Mouse (Mus musculus): ENCODE measurements around the gene Tmsb10. TPM values are rescaled to one million over a fixed set of nuclear protein-coding genes. Genes with fewer than 3 reads are reported as not detected.

Tmsb10 gene
- total and polyA plus RNA-seq, 3 experiments: 31.7 to 91.3 TPM; not detected in 1

- Histone ChIP-seq H3K9me3 (replicated peaks; ENCODE audit: insufficient read depth, low read length) (no peaks in the 10 kb centered on the region), H3K36me3 (ENCODE audit: control insufficient read depth in 1 of 2, insufficient read depth in 2 of 2, low read length in 2 of 2) (no peaks in the 10 kb centered on the region), H3K9ac (ENCODE audit: control insufficient read depth, low read depth, low read length, poor library complexity, severe bottlenecking) (no peak overlapping the region), H3K27me3 (ENCODE audit: control insufficient read depth in 1 of 2, insufficient read depth in 2 of 2, low read length in 2 of 2) (no peaks in the 10 kb centered on the region; a peak in 2 of 4 replicates), H3K79me2 (ENCODE audit: control insufficient read depth, insufficient read depth, low read length, poor library complexity) (no peaks in the 10 kb centered on the region), H3K4me1 (ENCODE audit: control insufficient read depth in 1 of 2, insufficient read depth in 2 of 2, low read length in 2 of 2) (no peaks in the 10 kb centered on the region), H3K27ac (ENCODE audit: control insufficient read depth, low read depth, low read length) (no peak overlapping the region), H3K4me3 (ENCODE audit: control insufficient read depth in 1 of 2, insufficient read depth in 1 of 2, low read depth in 2 of 2, low read length in 2 of 2) (no peak overlapping the region)
- DNase-seq (ENCODE audit: low read depth, low spot score): no peak
- no peak for TF ChIP-seq MEF2A (IDR thresholded peaks at IDR 0.05; ENCODE audit: extremely low read depth, insufficient replicate concordance, low read depth, low read length, poor library complexity, severe bottlenecking)
- no peak for TF ChIP-seq SMC3 (IDR thresholded peaks at IDR 0.05; ENCODE audit: low read depth, low read length)
- TF ChIP-seq CHD2 (IDR thresholded peaks at IDR 0.05; ENCODE audit: low read length): no peak
- no peak for TF ChIP-seq CHD1 (IDR thresholded peaks at IDR 0.05; ENCODE audit: low read depth, low read length)
These were observed 18.3 kb upstream of the Tmsb10 start for GRCm38 (mm10) chr6:72976866-72977265.

GRCm38 (mm10) chr6:72971074-72971473 is 12.5 kb upstream of the Tmsb10 start:
- no peaks in the 10 kb centered on the region for H3K4me1 ChIP-seq (ENCODE audit: control insufficient read depth in 1 of 2, insufficient read depth in 2 of 2, low read length in 2 of 2)
- DNase-seq (ENCODE audit: low read depth, low spot score): no peak
- no peaks in the 10 kb centered on the region for H3K9me3 ChIP-seq (replicated peaks; ENCODE audit: insufficient read depth, low read length)
- TF ChIP-seq ZC3H11A (IDR thresholded peaks at IDR 0.05; ENCODE audit: low read depth, low read length): no peak
- no peak for TF ChIP-seq JUND (IDR thresholded peaks at IDR 0.05; ENCODE audit: low read depth, low read length)
- no peak for TF ChIP-seq UBTF (IDR thresholded peaks at IDR 0.05; ENCODE audit: borderline replicate concordance, insufficient read depth, low read depth, low read length)
- TF ChIP-seq SMC3 (IDR thresholded peaks at IDR 0.05; ENCODE audit: low read depth, low read length): no peak
- no peak for TF ChIP-seq CHD1 (IDR thresholded peaks at IDR 0.05; ENCODE audit: low read depth, low read length)
- TF ChIP-seq E2F4 (IDR thresholded peaks at IDR 0.05; ENCODE audit: borderline replicate concordance, low read depth, low read length): no peak
- TF ChIP-seq NELFE (IDR thresholded peaks at IDR 0.05; ENCODE audit: low read depth, low read length): no peak
- no peak for TF ChIP-seq MAFK (IDR thresholded peaks at IDR 0.05; ENCODE audit: borderline replicate concordance, low read depth, low read length)
- no peak for TF ChIP-seq HCFC1 (IDR thresholded peaks at IDR 0.05; ENCODE audit: low read depth, low read length)
- H3K27me3 ChIP-seq (ENCODE audit: control insufficient read depth in 1 of 2, insufficient read depth in 2 of 2, low read length in 2 of 2): peaks cover 0 to 5% of the 10 kb centered on the region in 2 experiments; a peak in 2 of 4 replicates
- no peak overlapping the region for H3K27ac ChIP-seq (ENCODE audit: control insufficient read depth, low read depth, low read length)
- H3K4me3 ChIP-seq (ENCODE audit: control insufficient read depth in 1 of 2, insufficient read depth in 1 of 2, low read depth in 2 of 2, low read length in 2 of 2): no peak overlapping the region
- H3K79me2 ChIP-seq (ENCODE audit: control insufficient read depth, insufficient read depth, low read length, poor library complexity): no peaks in the 10 kb centered on the region
- no peak overlapping the region for H3K9ac ChIP-seq (ENCODE audit: control insufficient read depth, low read depth, low read length, poor library complexity, severe bottlenecking)
- H3K36me3 ChIP-seq (ENCODE audit: control insufficient read depth in 1 of 2, insufficient read depth in 2 of 2, low read length in 2 of 2): no peaks in the 10 kb centered on the region

- Histone ChIP-seq H3K4me1 (ENCODE audit: control insufficient read depth in 1 of 2, insufficient read depth in 2 of 2, low read length in 2 of 2) (no peaks in the 10 kb centered on the region), H3K27me3 (ENCODE audit: control insufficient read depth in 1 of 2, insufficient read depth in 2 of 2, low read length in 2 of 2) (peaks cover 0 to 7% of the 10 kb centered on the region in 2 experiments; a peak in 3 of 4 replicates), H3K36me3 (ENCODE audit: control insufficient read depth in 1 of 2, insufficient read depth in 2 of 2, low read length in 2 of 2) (no peaks in the 10 kb centered on the region), H3K4me3 (ENCODE audit: control insufficient read depth in 1 of 2, insufficient read depth in 1 of 2, low read depth in 2 of 2, low read length in 2 of 2) (no peak overlapping the region), H3K9ac (ENCODE audit: control insufficient read depth, low read depth, low read length, poor library complexity, severe bottlenecking) (no peak overlapping the region), H3K79me2 (ENCODE audit: control insufficient read depth, insufficient read depth, low read length, poor library complexity) (no peaks in the 10 kb centered on the region), H3K27ac (ENCODE audit: control insufficient read depth, low read depth, low read length) (no peak overlapping the region), H3K9me3 (replicated peaks; ENCODE audit: insufficient read depth, low read length) (no peaks in the 10 kb centered on the region)
- no peak for DNase-seq (ENCODE audit: low read depth, low spot score)
- TF ChIP-seq MYB (IDR thresholded peaks at IDR 0.05; ENCODE audit: low read depth, low read length): no peak
- TF ChIP-seq MYC (IDR thresholded peaks at IDR 0.05; ENCODE audit: low read depth, low read length): no peak
- TF ChIP-seq SIN3A (IDR thresholded peaks at IDR 0.05; ENCODE audit: low read length): no peak
- TF ChIP-seq TCF12 (IDR thresholded peaks at IDR 0.05; ENCODE audit: low read depth, low read length): no peak
- no peak for TF ChIP-seq CTCF (IDR thresholded peaks at IDR 0.05 in 2 of 3, conservative IDR thresholded peaks at IDR 0.05 in 1 of 3; ENCODE audit: control insufficient read depth in 1 of 3, insufficient read depth in 1 of 3, low read depth in 2 of 3, low read length in 3 of 3, poor library complexity in 1 of 3, severe bottlenecking in 1 of 3)
- TF ChIP-seq POLR2A (IDR thresholded peaks at IDR 0.05; ENCODE audit: control insufficient read depth in 1 of 2, insufficient read depth in 1 of 2, low read depth in 1 of 2, low read length in 2 of 2, poor library complexity in 1 of 2): no peak
- no peak for TF ChIP-seq ZNF384 (IDR thresholded peaks at IDR 0.05; ENCODE audit: low read depth, low read length)
- TF ChIP-seq HCFC1 (IDR thresholded peaks at IDR 0.05; ENCODE audit: low read depth, low read length): no peak
- TF ChIP-seq ZC3H11A (IDR thresholded peaks at IDR 0.05; ENCODE audit: low read depth, low read length): no peak
- no peak for TF ChIP-seq RAD21 (IDR thresholded peaks at IDR 0.05; ENCODE audit: low read depth, low read length)
These were observed 11.2 kb upstream of the Tmsb10 start for GRCm38 (mm10) chr6:72969787-72970186.
